Mouse (Mus musculus): Measurements from ENCODE around the gene Otub1.

- TF ChIP-seq CTCF (IDR thresholded peaks at IDR 0.05; ENCODE audit: low read depth) = no peak
- TF ChIP-seq EP300 (IDR thresholded peaks at IDR 0.05; ENCODE audit: low read depth) = no peak
These were observed 29.9 kb upstream of the Otub1 start for GRCm38 (mm10) chr19:7236011-7236410.
